Mouse (Mus musculus): Measurements from ENCODE around the gene Ldlrap1. TPM values are rescaled to one million over a fixed set of nuclear protein-coding genes. Genes with fewer than 3 reads are reported as not detected.
A peak's percentile ranks its signal among the peaks of the same experiment; 100 is the strongest.

The Ldlrap1 gene
- polyA plus RNA-seq, 1 experiment from 2014 or later = 22.2 TPM

DNA sequence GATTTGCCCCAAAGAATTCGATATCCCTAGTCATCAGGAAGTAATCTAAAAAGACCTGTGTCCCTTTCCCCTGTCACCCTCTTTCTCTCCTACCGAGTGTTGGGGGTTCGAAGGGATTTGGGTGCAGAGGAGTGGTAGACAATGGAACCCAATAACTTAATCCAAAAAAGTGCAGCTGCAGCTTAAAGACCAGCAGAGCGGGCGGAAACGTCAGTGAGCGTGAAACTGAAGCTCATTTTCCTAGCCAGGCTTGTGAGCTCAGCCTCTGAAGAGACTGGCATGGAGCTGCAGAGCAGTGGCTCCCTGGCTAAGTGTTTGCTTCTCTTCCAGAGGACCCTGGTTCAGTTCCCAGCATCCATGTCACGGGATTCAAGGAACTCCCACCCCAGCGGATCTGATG lies 34.5 kb downstream of the Ldlrap1 start:
- H3K27ac ChIP-seq (ENCODE audit: low read depth) = no peak overlapping the region

DNA sequence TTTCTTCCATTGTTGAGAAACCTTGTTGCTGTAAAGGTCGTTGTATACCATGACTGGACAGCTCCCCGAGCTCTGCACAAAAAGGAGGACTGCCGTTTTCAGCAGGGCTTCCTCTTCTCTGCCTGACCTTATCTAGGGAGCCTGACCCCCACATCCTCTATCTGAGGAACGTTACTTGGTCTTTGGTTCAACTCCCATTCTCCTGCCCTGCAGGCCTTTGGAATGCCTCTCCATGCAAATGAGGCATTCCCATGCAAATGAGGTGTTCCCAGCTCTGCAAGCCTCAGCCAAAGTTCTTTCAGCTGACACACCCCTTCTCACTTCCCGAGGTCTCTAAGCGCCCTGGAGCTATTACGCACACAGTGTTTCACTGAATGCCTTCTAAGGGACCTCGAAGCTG lies 37.7 kb downstream of the Ldlrap1 start:
- TF ChIP-seq CTCF (IDR thresholded peaks at IDR 0.05; ENCODE audit: low read depth) = no peak
- 8% methylated on average over 8 of the region's 8 CpGs for WGBS
- no peaks in the 10 kb centered on the region for H3K27me3 ChIP-seq (ENCODE audit: insufficient read depth, low read length)
- no peak overlapping the region for H3K27ac ChIP-seq (ENCODE audit: low read depth)
- no peaks in the 10 kb centered on the region for H3K36me3 ChIP-seq (ENCODE audit: insufficient read depth)
- DNase-seq (peak; percentile 56), ATAC-seq (ENCODE audit: insufficient read depth) (no peak)
- peaks cover 12% of the 10 kb centered on the region for H3K4me1 ChIP-seq (ENCODE audit: insufficient read depth)
- H3K4me2 ChIP-seq = no peak overlapping the region
- H3K4me3 ChIP-seq (ENCODE audit: low read depth, low read length) = no peak overlapping the region
- H3K9ac ChIP-seq = no peak overlapping the region; the same call in 1 of the 2 replicates
- H3K9me3 ChIP-seq (ENCODE audit: low read depth, low read length) = no peaks in the 10 kb centered on the region

More for the DNA sequence above, 34.5 kb downstream of the Ldlrap1 start:
- no peaks in the 10 kb centered on the region for H3K27me3 ChIP-seq (ENCODE audit: insufficient read depth, low read length)
- no peak overlapping the region for H3K4me3 ChIP-seq (ENCODE audit: low read depth, low read length)
- no peak overlapping the region for H3K9ac ChIP-seq
- H3K4me1 ChIP-seq (ENCODE audit: insufficient read depth) = peaks cover 9% of the 10 kb centered on the region
- WGBS = 57% methylated on average over 9 of the region's 9 CpGs
- DNase-seq (no peak), ATAC-seq (ENCODE audit: insufficient read depth) (no peak)
- TF ChIP-seq CTCF (IDR thresholded peaks at IDR 0.05; ENCODE audit: low read depth) = no peak
- H3K36me3 ChIP-seq (ENCODE audit: insufficient read depth) = no peaks in the 10 kb centered on the region
- H3K9me3 ChIP-seq (ENCODE audit: low read depth, low read length) = no peaks in the 10 kb centered on the region
- no peak overlapping the region for H3K4me2 ChIP-seq

DNA sequence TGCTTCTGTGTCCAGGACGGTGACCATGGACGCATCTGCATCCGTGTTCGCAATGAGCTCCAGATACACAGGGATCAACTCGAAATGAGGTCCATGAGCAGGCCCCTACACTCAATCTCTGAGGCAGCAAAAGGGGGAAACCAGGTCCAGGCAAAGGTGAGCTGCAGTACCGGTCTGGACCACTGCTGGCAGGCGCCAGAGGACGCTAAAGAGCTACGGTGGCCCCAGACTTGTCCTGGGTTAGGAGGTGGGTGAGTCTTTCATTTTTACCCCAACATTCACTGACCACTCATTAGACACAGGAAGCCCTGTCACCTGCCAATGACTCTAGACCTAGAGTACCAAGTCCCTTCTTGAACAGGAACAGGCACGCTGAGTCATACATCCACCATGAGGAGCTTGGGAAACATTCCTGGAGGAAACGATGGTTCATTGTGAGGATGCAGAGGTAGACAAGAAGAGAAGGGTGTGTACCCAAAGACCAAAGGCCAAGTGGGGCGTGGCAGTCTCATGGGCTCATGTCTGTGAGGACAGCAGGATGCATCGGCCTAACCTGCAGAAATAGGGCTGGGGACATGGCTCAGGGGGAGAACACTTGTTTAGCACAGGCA lies 42.0 kb downstream of the Ldlrap1 start:
- H3K27ac ChIP-seq (ENCODE audit: low read depth) = no peak overlapping the region
- H3K4me1 ChIP-seq (ENCODE audit: insufficient read depth) = peaks cover 13% of the 10 kb centered on the region
- H3K4me2 ChIP-seq = no peak overlapping the region
- no peak overlapping the region for H3K9ac ChIP-seq
- H3K27me3 ChIP-seq (ENCODE audit: insufficient read depth, low read length) = no peaks in the 10 kb centered on the region
- H3K9me3 ChIP-seq (ENCODE audit: low read depth, low read length) = no peaks in the 10 kb centered on the region
- no peaks in the 10 kb centered on the region for H3K36me3 ChIP-seq (ENCODE audit: insufficient read depth)
- no peak for ATAC-seq (ENCODE audit: insufficient read depth)
- no peak overlapping the region for H3K4me3 ChIP-seq (ENCODE audit: low read depth, low read length)
- DNase-seq = no peak
- peak; percentile 66 for TF ChIP-seq CTCF (IDR thresholded peaks at IDR 0.05; ENCODE audit: low read depth)
- 69% methylated on average over 13 of the region's 13 CpGs for WGBS

DNA sequence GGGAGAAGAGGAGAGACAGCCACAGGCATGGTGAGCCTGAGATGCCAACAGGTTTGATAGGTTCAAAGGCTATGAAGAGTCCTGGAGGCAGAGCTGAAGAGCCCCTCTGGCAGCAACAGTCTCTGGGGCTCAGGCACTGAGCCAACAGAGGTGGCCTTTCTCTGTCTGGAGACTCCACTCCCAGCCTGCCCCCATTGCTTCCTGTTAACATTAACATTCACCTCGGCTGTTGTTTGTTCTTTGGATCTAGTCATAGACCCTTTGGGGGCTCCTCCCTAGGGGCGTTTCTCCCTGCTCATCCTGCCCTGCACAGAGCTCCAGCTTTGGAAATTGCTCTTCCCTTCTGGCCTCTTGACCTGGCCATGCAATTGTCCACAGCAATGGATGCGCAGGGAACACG lies 42.9 kb downstream of the Ldlrap1 start:
- no peaks in the 10 kb centered on the region for H3K27me3 ChIP-seq (ENCODE audit: insufficient read depth, low read length)
- H3K27ac ChIP-seq (ENCODE audit: low read depth) = no peak overlapping the region
- no peak for TF ChIP-seq CTCF (IDR thresholded peaks at IDR 0.05; ENCODE audit: low read depth)
- H3K4me3 ChIP-seq (ENCODE audit: low read depth, low read length) = no peak overlapping the region
- 30% methylated on average over 4 of the region's 4 CpGs for WGBS
- no peaks in the 10 kb centered on the region for H3K9me3 ChIP-seq (ENCODE audit: low read depth, low read length)
- H3K36me3 ChIP-seq (ENCODE audit: insufficient read depth) = no peaks in the 10 kb centered on the region
- no peak overlapping the region for H3K9ac ChIP-seq
- DNase-seq (peak; percentile 71), ATAC-seq (ENCODE audit: insufficient read depth) (peak; percentile 44; the same call in 1 of the 2 replicates)
- peaks cover 10% of the 10 kb centered on the region; the same call in 1 of the 2 replicates for H3K4me1 ChIP-seq (ENCODE audit: insufficient read depth)
- H3K4me2 ChIP-seq = no peak overlapping the region

DNA sequence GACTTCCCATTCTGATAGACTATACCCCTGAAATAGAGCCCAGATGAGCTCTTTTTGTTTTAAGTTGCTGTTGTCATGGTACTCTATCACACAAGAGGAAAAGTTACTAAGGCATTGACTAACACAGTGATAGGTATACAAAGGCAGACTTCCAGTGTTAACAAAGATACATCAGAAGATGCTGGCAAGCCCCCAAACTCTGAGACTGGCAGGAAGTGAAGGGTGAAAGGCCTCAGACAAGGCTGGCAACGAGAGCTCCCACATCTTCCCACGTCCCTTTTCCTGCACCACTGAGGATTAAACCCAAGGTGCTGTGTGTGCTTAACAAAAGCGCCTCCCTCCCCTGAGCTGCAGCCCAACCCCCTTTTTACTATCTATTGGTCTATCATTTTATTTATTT lies 44.6 kb downstream of the Ldlrap1 start:
- TF ChIP-seq CTCF (IDR thresholded peaks at IDR 0.05; ENCODE audit: low read depth) = no peak
- Histone ChIP-seq H3K36me3 (ENCODE audit: insufficient read depth) (no peaks in the 10 kb centered on the region), H3K4me3 (ENCODE audit: low read depth, low read length) (no peak overlapping the region), H3K27me3 (ENCODE audit: insufficient read depth, low read length) (no peaks in the 10 kb centered on the region), H3K27ac (ENCODE audit: low read depth) (no peak overlapping the region), H3K4me1 (ENCODE audit: insufficient read depth) (0 out of 2 replicates have a peak, but pooled peaks cover 10% of the 10 kb centered on the region), H3K9ac (no peak overlapping the region), H3K9me3 (ENCODE audit: low read depth, low read length) (no peaks in the 10 kb centered on the region), H3K4me2 (no peak overlapping the region)
- no peak for ATAC-seq (ENCODE audit: insufficient read depth)
- peak; percentile 62 for DNase-seq
- 47% methylated on average over 3 of the region's 3 CpGs for WGBS

DNA sequence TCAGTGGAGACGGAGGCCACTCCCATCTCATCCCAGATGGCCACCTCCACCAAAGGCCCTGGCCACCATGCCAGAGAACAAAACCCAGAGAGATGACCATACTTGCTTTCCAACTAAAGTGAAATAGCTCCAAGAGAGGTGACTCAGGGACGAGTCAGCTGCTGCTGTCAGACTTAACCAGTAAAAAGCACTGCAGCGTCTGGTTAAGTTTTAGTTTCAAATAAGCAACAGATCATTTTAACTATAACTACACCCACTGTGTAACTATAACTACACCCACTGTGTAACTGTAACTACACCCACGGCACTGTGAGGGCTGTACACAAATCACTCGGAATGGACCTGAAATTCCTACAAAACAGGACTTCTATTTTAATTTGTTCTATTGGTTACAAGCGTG lies 46.7 kb downstream of the Ldlrap1 start:
- H3K4me2 ChIP-seq = no peak overlapping the region
- H3K9me3 ChIP-seq (ENCODE audit: low read depth, low read length) = no peaks in the 10 kb centered on the region
- no peaks in the 10 kb centered on the region for H3K36me3 ChIP-seq (ENCODE audit: insufficient read depth)
- H3K9ac ChIP-seq = no peak overlapping the region
- 71% methylated on average over 6 of the region's 6 CpGs for WGBS
- H3K27ac ChIP-seq (ENCODE audit: low read depth) = no peak overlapping the region
- 0 out of 2 replicates have a peak, but pooled peaks cover 10% of the 10 kb centered on the region for H3K4me1 ChIP-seq (ENCODE audit: insufficient read depth)
- DNase-seq (no peak), ATAC-seq (ENCODE audit: insufficient read depth) (no peak)
- TF ChIP-seq CTCF (IDR thresholded peaks at IDR 0.05; ENCODE audit: low read depth) = no peak
- no peaks in the 10 kb centered on the region for H3K27me3 ChIP-seq (ENCODE audit: insufficient read depth, low read length)
- no peak overlapping the region for H3K4me3 ChIP-seq (ENCODE audit: low read depth, low read length)

DNA sequence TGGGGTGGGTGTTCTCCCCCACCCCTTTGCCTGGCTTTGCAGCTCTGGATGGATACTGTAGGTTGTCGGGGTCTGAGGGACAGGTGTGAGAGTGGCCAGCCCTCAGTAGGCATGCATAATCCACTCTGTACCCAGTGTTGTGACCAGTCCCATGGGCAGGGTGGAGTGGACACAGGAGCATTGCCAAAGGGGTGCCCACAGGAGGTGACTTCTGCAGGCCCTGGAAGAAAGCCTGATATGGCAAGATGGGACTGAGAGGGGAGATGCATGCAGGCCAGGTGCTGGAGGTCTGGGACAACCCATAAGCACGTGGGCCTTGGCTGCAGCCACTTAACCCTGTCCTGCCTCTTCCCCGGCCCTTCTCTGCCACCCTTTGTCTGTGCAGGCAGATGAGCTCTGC lies 47.5 kb downstream of the Ldlrap1 start:
- Histone ChIP-seq H3K36me3 (ENCODE audit: insufficient read depth) (no peaks in the 10 kb centered on the region), H3K4me2 (no peak overlapping the region), H3K4me3 (ENCODE audit: low read depth, low read length) (no peak overlapping the region), H3K4me1 (ENCODE audit: insufficient read depth) (0 out of 2 replicates have a peak, but pooled peaks cover 9% of the 10 kb centered on the region), H3K9me3 (ENCODE audit: low read depth, low read length) (no peaks in the 10 kb centered on the region), H3K27me3 (ENCODE audit: insufficient read depth, low read length) (no peaks in the 10 kb centered on the region), H3K27ac (ENCODE audit: low read depth) (no peak overlapping the region), H3K9ac (no peak overlapping the region)
- WGBS = 66% methylated on average over 3 of the region's 3 CpGs
- DNase-seq (no peak), ATAC-seq (ENCODE audit: insufficient read depth) (no peak)
- TF ChIP-seq CTCF (IDR thresholded peaks at IDR 0.05; ENCODE audit: low read depth) = no peak

All from lung, embryonic 14.5 days (tissue).